Mouse (Mus musculus): ENCODE data around the gene Hist1h4k. TPM values are rescaled to one million over a fixed set of nuclear protein-coding genes. Genes with fewer than 3 reads are reported as not detected.

Hist1h4k gene
- total RNA-seq, 2 experiments from 2014 or later: 52.5 to 54.1 TPM

Small RNAs within 50 kb of the gene (microRNA-seq; reads per million reads assigned to microRNA genes)
- 0 reads per million in 2 experiments for gene Gm44346 (ENCODE audit: borderline number of aligned reads in 2 of 2)
- gene Gm44357 (ENCODE audit: borderline number of aligned reads in 2 of 2): 0 reads per million in 2 experiments
- 0 reads per million in 2 experiments for gene Gm44367 (ENCODE audit: borderline number of aligned reads in 2 of 2)
- gene Gm44454 (ENCODE audit: borderline number of aligned reads in 2 of 2): 0 reads per million in 2 experiments

Other genes starting within 250 kb of the Hist1h4k start
- gene Gm11273, start 249.1 kb downstream of the Hist1h4k start, total RNA-seq (2021): 100 to 1,000 TPM; 247 to 265 TPM
- gene Zkscan8, start 219.4 kb downstream of the Hist1h4k start, total RNA-seq (2021): 10 to 100 TPM in 1 of 2 experiments, 1 to 10 TPM in 1; 9.0 to 14.6 TPM
- not detected for gene Olfr1366, start 207.7 kb downstream of the Hist1h4k start, total RNA-seq (2021)
- gene Olfr1535, start 190.6 kb downstream of the Hist1h4k start, total RNA-seq (2021): not detected
- gene Olfr1364, start 168.7 kb downstream of the Hist1h4k start, total RNA-seq (2021): not detected
- gene Olfr1362, start 136.5 kb downstream of the Hist1h4k start, total RNA-seq (2021): not detected
- gene Olfr11, start 108.0 kb downstream of the Hist1h4k start, total RNA-seq (2021): not detected
- gene Olfr1361, start 87.1 kb downstream of the Hist1h4k start, total RNA-seq (2021): not detected
- gene Olfr1360, start 73.1 kb downstream of the Hist1h4k start, total RNA-seq (2021): not detected
- gene Olfr1359, start 52.4 kb downstream of the Hist1h4k start, total RNA-seq (2021): not detected
- 10 to 100 TPM; 18.0 to 27.4 TPM for gene Hist1h2bl, start 34.4 kb downstream of the Hist1h4k start, total RNA-seq (2021)
- 10 to 100 TPM; 28.5 to 39.8 TPM for gene Hist1h2ai, start 34.1 kb downstream of the Hist1h4k start, total RNA-seq (2021)
- 10 to 100 TPM; 22.0 to 36.5 TPM for gene Hist1h3h, start 32.8 kb downstream of the Hist1h4k start, total RNA-seq (2021)
- 1 to 10 TPM; 4.9 to 5.1 TPM for gene Hist1h2bm, start 28.5 kb downstream of the Hist1h4k start, total RNA-seq (2021)
- gene Hist1h4j, start 15.4 kb downstream of the Hist1h4k start, total RNA-seq (2021): 1 to 10 TPM; 3.6 to 4.6 TPM
- 1 to 10 TPM; 9.0 to 9.3 TPM for gene Hist1h2ak, start 3.3 kb upstream of the Hist1h4k start, total RNA-seq (2021)
- 10 to 100 TPM; 11.8 to 13.3 TPM for gene Hist1h2bn, start 3.6 kb upstream of the Hist1h4k start, total RNA-seq (2021)
- gene Hist1h1b, start 30.1 kb upstream of the Hist1h4k start, total RNA-seq (2021): 10 to 100 TPM in 1 of 2 experiments, 1 to 10 TPM in 1; 9.8 to 10.6 TPM
- gene Hist1h3i, start 32.9 kb upstream of the Hist1h4k start, total RNA-seq (2021): 10 to 100 TPM; 22.6 to 23.7 TPM
- gene Hist1h2an, start 36.7 kb upstream of the Hist1h4k start, total RNA-seq (2021): 1 to 10 TPM; 1.0 to 2.1 TPM
- 1 to 10 TPM; 5.4 to 5.7 TPM for gene Hist1h2bp, start 37.0 kb upstream of the Hist1h4k start, total RNA-seq (2021)
- gene Hist1h2bq, start 59.7 kb upstream of the Hist1h4k start, total RNA-seq (2021): 10 to 100 TPM; 35.1 to 36.5 TPM
- gene Hist1h2ao, start 60.0 kb upstream of the Hist1h4k start, total RNA-seq (2021): not detected
- 10 to 100 TPM; 61.3 to 84.6 TPM for gene Hist1h4m, start 61.2 kb upstream of the Hist1h4k start, total RNA-seq (2021)
- 1 to 10 TPM; 4.7 to 7.4 TPM for gene Hist1h4n, start 81.7 kb upstream of the Hist1h4k start, total RNA-seq (2021)
- 10 to 100 TPM; 27.2 to 33.8 TPM for gene Hist1h2ap, start 83.0 kb upstream of the Hist1h4k start, total RNA-seq (2021)
- gene Hist1h2br, start 83.2 kb upstream of the Hist1h4k start, total RNA-seq (2021): 10 to 100 TPM; 35.2 to 36.8 TPM
- under 1 TPM; 0.97 to 0.98 TPM for gene Zfp184, start 194.6 kb upstream of the Hist1h4k start, total RNA-seq (2021)
- not detected for gene Pom121l2, start 230.7 kb upstream of the Hist1h4k start, total RNA-seq (2021)

Measured in heart, postnatal 36 days (tissue).